Mouse (Mus musculus) C2C12 (cell line): ENCODE measurements around the gene Stum.

Experiments used
- CEBPB ChIP-seq: IDR thresholded peaks from one replicate; pipeline ENCODE4 v1.6.1; 2011; ENCODE audit warnings: low read depth, mild to moderate bottlenecking, control low read depth, moderate library complexity
- CTCF ChIP-seq: IDR thresholded peaks from one replicate; pipeline ENCODE4 v1.5.1; 2011; ENCODE audit not compliant: control insufficient read depth, insufficient read depth, insufficient read length
- FOSL1 ChIP-seq: IDR thresholded peaks from one replicate; pipeline ENCODE4 v1.8.0; 2011; ENCODE audit warnings: mild to moderate bottlenecking, low read length; ENCODE audit not compliant: poor library complexity, insufficient read depth, severe bottlenecking
- MYOD1 ChIP-seq: IDR thresholded peaks from one replicate; pipeline ENCODE4 v1.6.1; 2011; ENCODE audit warnings: low read depth; ENCODE audit not compliant: control insufficient read depth, insufficient read length
- USF1 ChIP-seq: IDR thresholded peaks from one replicate; pipeline ENCODE4 v1.6.1; 2011; ENCODE audit warnings: low read depth, mild to moderate bottlenecking, control low read depth, moderate library complexity

- no peak for TF ChIP-seq CTCF
- no peak for TF ChIP-seq USF1
- TF ChIP-seq FOSL1, result no peak
- no peak for TF ChIP-seq MYOD1
- no peak for TF ChIP-seq CEBPB
Observed at GRCm38 (mm10) chr1:180426405-180426804, 56.9 kb downstream of the Stum start.
